Mouse (Mus musculus) lung, embryonic 14.5 days (tissue): Measurements from ENCODE around the gene Kirrel3. TPM values are rescaled to one million over a fixed set of nuclear protein-coding genes. Genes with fewer than 3 reads are reported as not detected.

ENCODE experiments used
- ATAC-seq: fragments of 200-750 bp; cut with Nextera tagmentation; 2 replicates; pipeline ENCODE4 v1.8.0; 2017; ENCODE audit warnings: mild to moderate bottlenecking, moderate TSS enrichment, moderate library complexity; ENCODE audit not compliant: insufficient read depth
- DNase-seq: peaks from one replicate; pipeline ENCODE4 v3.0.0-alpha.2; 2015
- H3K27ac ChIP-seq: fragments of 300-500 bp; sonication (generic); 2 replicates; pipeline ENCODE4 v1.5.1; 2014; ENCODE audit warnings: low read depth, mild to moderate bottlenecking, moderate library complexity
- H3K27me3 ChIP-seq: fragments of 300-500 bp; sonication (generic); 2 replicates; pipeline ENCODE4 v1.6.1; 2014; ENCODE audit warnings: low read length, control low read depth; ENCODE audit not compliant: insufficient read depth
- H3K36me3 ChIP-seq: fragments of 300-500 bp; sonication (generic); 2 replicates; pipeline ENCODE4 v1.6.1; 2014; ENCODE audit warnings: control low read depth; ENCODE audit not compliant: insufficient read depth
- H3K4me1 ChIP-seq: fragments of 300-500 bp; sonication (generic); 2 replicates; pipeline ENCODE4 v1.6.1; 2014; ENCODE audit warnings: antibody characterized with exemption, control low read depth; ENCODE audit not compliant: insufficient read depth
- H3K4me2 ChIP-seq: fragments of 300-500 bp; sonication (generic); 2 replicates; pipeline ENCODE4 v1.6.1; 2014; ENCODE audit warnings: mild to moderate bottlenecking
- H3K4me3 ChIP-seq: fragments of 300-500 bp; sonication (generic); 2 replicates; pipeline ENCODE4 v1.5.1; 2014; ENCODE audit warnings: low read depth, low read length
- H3K9ac ChIP-seq: fragments of 300-500 bp; sonication (generic); 2 replicates; pipeline ENCODE4 v1.6.1; 2014
- H3K9me3 ChIP-seq: fragments of 300-500 bp; sonication (generic); 2 replicates; pipeline ENCODE4 v1.6.1; 2016; ENCODE audit warnings: low read depth, low read length, control low read depth
- CTCF ChIP-seq: IDR thresholded peaks from 2 replicates; pipeline ENCODE4 v1.5.1; 2016; ENCODE audit warnings: antibody characterized with exemption, low read depth
- WGBS: fragments of 180-500 bp; shearing (Covaris S2); extraction: QIAGEN DNeasy Blood & Tissue Kit; methylation state at CpG from one replicate; pipeline ENCODE4 v1.1.7; 2014; 5-methylcytosine and 5-hydroxymethylcytosine counted together
- polyA plus RNA-seq: library from polyadenylated mRNA; unstranded; fragments of >200 nt; fragmentation: Nextera tagmentation; extraction: Ambion mirVana; gene quantifications from 2 replicates; pipeline ENCODE4 v1.2.1, GENCODE M21; 2014

The Kirrel3 gene
- polyA plus RNA-seq, 1 experiment from 2014 or later, result 1.4 TPM

DNA sequence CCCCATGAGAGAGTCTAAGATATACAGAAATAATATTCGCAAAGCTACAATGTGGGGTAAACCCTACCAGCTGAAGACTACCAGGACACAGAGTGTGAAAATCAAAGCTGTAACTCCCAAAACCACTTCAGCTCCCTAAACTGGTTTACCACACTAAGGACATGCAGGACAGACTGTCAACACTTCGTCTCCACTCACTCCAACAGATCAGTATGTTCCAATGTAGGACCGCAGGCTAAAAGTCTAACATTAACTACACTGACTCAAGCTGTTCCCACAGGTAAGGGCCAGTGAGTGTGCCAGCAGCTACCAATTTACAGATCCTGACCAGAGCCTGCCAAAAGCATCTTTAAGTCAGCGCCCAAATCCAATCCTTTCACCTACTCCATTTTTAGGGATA lies 566.0 kb downstream of the Kirrel3 start:
- Histone ChIP-seq H3K4me2 (no peak overlapping the region), H3K27ac (no peak overlapping the region), H3K36me3 (peaks cover 35% of the 10 kb centered on the region), H3K27me3 (no peaks in the 10 kb centered on the region), H3K4me1 (no peaks in the 10 kb centered on the region), H3K9ac (no peak overlapping the region), H3K4me3 (no peak overlapping the region), H3K9me3 (no peaks in the 10 kb centered on the region)
- ATAC-seq (no peak), DNase-seq (no peak)
- 82% methylated on average over 4 of the region's 4 CpGs for WGBS
- TF ChIP-seq CTCF, result no peak

DNA sequence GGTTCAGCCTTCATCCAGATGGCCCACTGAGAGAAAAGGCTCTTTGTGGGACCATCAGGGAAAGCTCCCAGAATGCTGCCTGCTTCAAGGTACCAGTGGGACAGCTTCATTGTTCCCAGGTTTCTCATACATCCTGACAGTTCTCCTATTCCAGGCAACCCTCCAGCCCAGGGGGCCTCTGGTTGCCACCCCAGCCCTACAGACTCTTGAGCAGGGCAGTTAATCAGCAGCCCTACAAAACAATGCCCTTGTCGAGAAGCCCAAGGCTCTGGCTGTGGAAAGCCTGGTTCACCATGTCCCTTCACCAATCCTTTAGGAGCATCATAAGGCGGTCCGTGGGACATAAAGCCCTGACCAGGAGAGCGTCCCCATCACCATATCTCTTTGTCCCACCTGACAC lies 567.0 kb downstream of the Kirrel3 start:
- Histone ChIP-seq H3K4me3 (no peak overlapping the region), H3K9me3 (no peaks in the 10 kb centered on the region), H3K27ac (no peak overlapping the region), H3K4me1 (no peaks in the 10 kb centered on the region), H3K27me3 (no peaks in the 10 kb centered on the region), H3K36me3 (peaks cover 27% of the 10 kb centered on the region), H3K4me2 (no peak overlapping the region), H3K9ac (no peak overlapping the region)
- no peak for TF ChIP-seq CTCF
- DNase-seq (no peak), ATAC-seq (no peak)
- 89% methylated on average over 4 of the region's 4 CpGs for WGBS

DNA sequence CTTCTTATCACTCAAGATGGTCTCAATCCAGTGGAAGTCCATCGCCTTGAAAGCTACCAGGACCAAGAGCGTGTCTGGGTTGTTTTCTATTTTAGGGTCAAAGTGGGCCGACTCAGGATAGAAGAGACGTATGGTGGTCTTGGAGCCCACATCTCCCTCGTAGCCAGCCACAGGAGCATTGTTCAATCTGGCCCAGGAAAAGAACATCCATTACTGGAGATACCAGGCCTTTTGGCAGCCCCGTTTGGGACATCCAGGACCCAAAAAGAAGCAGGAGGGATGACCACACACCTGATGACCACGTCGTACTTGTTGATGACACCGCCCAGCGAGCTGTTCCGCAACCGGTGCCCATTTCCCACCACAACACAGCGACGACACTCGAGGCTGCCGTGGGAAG lies 567.4 kb downstream of the Kirrel3 start:
- Histone ChIP-seq H3K4me1 (no peaks in the 10 kb centered on the region), H3K36me3 (peaks cover 23% of the 10 kb centered on the region), H3K4me3 (no peak overlapping the region), H3K27ac (no peak overlapping the region), H3K4me2 (no peak overlapping the region), H3K9me3 (no peaks in the 10 kb centered on the region), H3K27me3 (no peaks in the 10 kb centered on the region), H3K9ac (no peak overlapping the region)
- no peak for TF ChIP-seq CTCF
- DNase-seq (no peak), ATAC-seq (no peak)
- WGBS, result 92% methylated on average over 16 of the region's 16 CpGs

DNA sequence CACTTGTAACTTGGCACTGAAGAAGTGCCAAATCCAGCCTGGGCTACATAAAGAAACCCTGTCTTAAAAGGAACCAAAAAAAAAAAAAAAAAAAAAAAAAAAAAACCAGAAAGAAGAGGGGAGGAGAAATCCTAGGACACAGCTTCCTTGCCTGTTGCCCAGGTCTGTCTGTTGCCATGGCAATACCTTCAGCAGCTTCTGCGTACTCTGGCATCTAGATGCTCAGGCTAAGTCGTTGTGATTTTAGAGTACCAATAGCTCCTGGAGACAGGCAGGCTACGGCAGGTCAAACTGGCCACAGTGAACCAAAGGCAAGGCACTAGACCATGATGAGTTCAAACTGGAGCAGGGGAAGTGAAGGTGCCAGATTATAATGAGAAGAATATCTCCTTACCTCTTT lies 568.0 kb downstream of the Kirrel3 start:
- H3K4me3 ChIP-seq, result no peak overlapping the region
- H3K9ac ChIP-seq, result no peak overlapping the region
- H3K4me2 ChIP-seq, result no peak overlapping the region
- 84% methylated on average over 3 of the region's 3 CpGs for WGBS
- H3K4me1 ChIP-seq, result no peaks in the 10 kb centered on the region; the same call in 1 of the 2 replicates
- no peaks in the 10 kb centered on the region for H3K27me3 ChIP-seq
- ATAC-seq (no peak), DNase-seq (no peak)
- no peak for TF ChIP-seq CTCF
- H3K9me3 ChIP-seq, result no peaks in the 10 kb centered on the region
- H3K36me3 ChIP-seq, result peaks cover 19% of the 10 kb centered on the region
- H3K27ac ChIP-seq, result no peak overlapping the region

DNA sequence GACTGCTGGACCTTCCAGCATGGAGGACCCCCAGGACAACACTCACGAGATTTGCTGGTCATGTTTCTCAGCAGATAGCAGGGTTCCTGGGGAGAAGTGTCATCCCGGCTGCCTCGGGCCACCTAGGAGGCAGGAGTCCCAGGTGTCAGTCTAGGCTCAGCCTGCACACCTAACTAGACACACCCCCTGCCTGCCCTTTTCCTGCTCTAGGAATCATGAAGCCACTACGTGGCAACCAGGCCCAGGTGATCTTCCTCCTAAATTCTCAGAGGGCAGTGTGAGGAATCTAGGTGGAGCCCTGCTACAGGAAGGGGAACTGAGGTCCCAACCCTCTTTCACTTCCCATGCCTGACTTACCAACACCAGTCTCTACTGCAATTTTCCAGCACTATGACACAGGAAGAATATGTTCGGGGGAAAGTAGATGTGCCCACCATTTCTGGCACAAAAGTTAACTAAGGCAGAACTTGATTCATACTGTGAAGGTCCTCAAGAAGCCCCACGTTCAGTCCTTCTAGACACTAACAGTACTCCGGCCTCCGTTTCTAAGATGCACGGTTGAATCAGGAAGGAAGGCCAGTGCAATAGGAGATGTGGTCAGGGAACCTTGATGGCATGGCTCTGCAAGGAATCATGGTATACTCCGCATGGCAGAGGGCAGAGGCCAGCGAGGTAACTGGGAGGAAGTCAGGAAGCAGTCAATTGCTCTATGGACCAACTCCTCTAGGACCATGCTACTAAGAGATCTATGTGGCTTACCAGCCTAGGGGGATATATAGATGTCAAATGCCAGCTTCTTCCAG lies 570.0 kb downstream of the Kirrel3 start:
- TF ChIP-seq CTCF, result no peak
- DNase-seq, result no peak

DNA sequence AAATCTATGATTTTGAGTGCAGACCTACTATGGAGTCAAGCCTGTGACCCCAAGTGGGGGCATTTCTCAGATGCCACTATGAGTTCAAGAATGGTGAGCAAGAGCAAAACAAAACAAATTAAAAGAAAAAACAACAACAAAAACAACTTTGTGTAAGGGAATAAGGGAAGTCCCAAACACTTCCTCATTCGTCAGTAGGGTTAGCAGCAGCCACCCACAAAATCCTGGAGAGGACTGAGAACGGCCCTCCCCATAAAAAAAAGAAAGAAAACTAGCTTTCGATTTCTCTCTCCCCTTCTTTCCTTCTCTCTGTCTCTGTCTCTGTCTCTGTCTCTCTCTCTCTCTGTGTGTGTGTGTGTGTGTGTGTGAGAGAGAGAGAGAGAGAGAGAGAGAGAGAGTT lies 570.9 kb downstream of the Kirrel3 start:
- 87% methylated on average over 3 of the region's 3 CpGs for WGBS
- Histone ChIP-seq H3K9ac (no peak overlapping the region), H3K4me3 (no peak overlapping the region), H3K27ac (no peak overlapping the region), H3K4me1 (peaks cover 2% of the 10 kb centered on the region; the same call in 1 of the 2 replicates), H3K36me3 (peaks cover 14% of the 10 kb centered on the region; the same call in 1 of the 2 replicates), H3K27me3 (no peaks in the 10 kb centered on the region), H3K4me2 (no peak overlapping the region), H3K9me3 (no peaks in the 10 kb centered on the region)
- TF ChIP-seq CTCF, result no peak
- no peak for ATAC-seq
- DNase-seq, result no peak

More for the DNA sequence above, 570.0 kb downstream of the Kirrel3 start:
- Histone ChIP-seq H3K9me3 (no peaks in the 10 kb centered on the region), H3K9ac (no peak overlapping the region), H3K36me3 (peaks cover 19% of the 10 kb centered on the region; the same call in 1 of the 2 replicates), H3K27me3 (no peaks in the 10 kb centered on the region), H3K27ac (no peak overlapping the region), H3K4me1 (no peaks in the 10 kb centered on the region; the same call in 1 of the 2 replicates), H3K4me3 (no peak overlapping the region), H3K4me2 (no peak overlapping the region)
- ATAC-seq, result no peak
- 84% methylated on average over 11 of the region's 11 CpGs for WGBS

DNA sequence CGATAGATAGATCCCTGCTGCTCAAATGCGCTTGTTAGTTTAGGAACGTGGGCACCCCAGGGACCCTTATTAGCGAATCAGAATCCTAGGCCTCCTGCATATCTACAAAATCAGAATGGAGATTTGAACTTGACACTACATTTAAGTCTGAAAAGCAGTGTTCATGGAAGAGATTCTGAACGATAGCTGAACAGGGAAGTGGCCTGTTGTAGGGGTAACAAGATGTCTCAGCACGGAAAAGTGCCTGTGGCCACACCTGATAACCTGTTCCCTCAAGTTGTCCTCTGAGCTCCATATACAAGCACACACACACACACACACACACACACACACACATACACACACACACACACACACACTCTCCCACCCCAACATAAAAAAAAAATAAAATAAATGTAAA lies 571.9 kb downstream of the Kirrel3 start:
- Histone ChIP-seq H3K4me1 (peaks cover 3% of the 10 kb centered on the region; the same call in 1 of the 2 replicates), H3K4me2 (no peak overlapping the region), H3K4me3 (no peak overlapping the region), H3K9me3 (no peaks in the 10 kb centered on the region), H3K36me3 (peaks cover 8% of the 10 kb centered on the region; the same call in 1 of the 2 replicates), H3K27me3 (no peaks in the 10 kb centered on the region), H3K27ac (no peak overlapping the region), H3K9ac (no peak overlapping the region)
- TF ChIP-seq CTCF, result no peak
- WGBS, result 90% methylated on average over 6 of the region's 6 CpGs
- DNase-seq (no peak), ATAC-seq (no peak)
